Mouse (Mus musculus) heart, adult 9 months (tissue): ENCODE results near the gene Tmem151a.

Experiments used
- DNase-seq, 2 experiments: peaks; one replicate each; pipeline ENCODE4 v3.0.0; 2022; ENCODE audit warnings: low spot score in 2 of 2

Gene Tmem151a

GRCm38 (mm10) chr19:5067867-5068569 is 17.3 kb downstream of the Tmem151a start, which contains the start of gene Cd248:
Cd248 (plus strand) TSS chr19:5068078.
- DNase-seq = peak; percentile 79 to 83

GRCm38 (mm10) chr19:5067040-5067799 is 18.1 kb downstream of the Tmem151a start:
- DNase-seq = no peak

GRCm38 (mm10) chr19:5065104-5065503 is 20.2 kb downstream of the Tmem151a start:
- DNase-seq = no peak

- peak in 1 of 2 experiments; percentile 48 for DNase-seq
These were observed 22.9 kb downstream of the Tmem151a start for GRCm38 (mm10) chr19:5062446-5062845.

- no peak for DNase-seq
These were observed 23.3 kb downstream of the Tmem151a start for GRCm38 (mm10) chr19:5062041-5062440.

- peak in 1 of 2 experiments; percentile 44 for DNase-seq
These were observed 24.7 kb downstream of the Tmem151a start for GRCm38 (mm10) chr19:5060365-5061330.

- DNase-seq = peak in 1 of 2 experiments; percentile 36
These were observed 26.2 kb downstream of the Tmem151a start for GRCm38 (mm10) chr19:5058801-5059771.

- no peak for DNase-seq
These were observed 27.2 kb downstream of the Tmem151a start for GRCm38 (mm10) chr19:5057876-5058775.

- DNase-seq = no peak
These were observed 29.1 kb downstream of the Tmem151a start for GRCm38 (mm10) chr19:5056251-5056650.

GRCm38 (mm10) chr19:5053909-5054308 is 31.4 kb downstream of the Tmem151a start:
- no peak for DNase-seq

GRCm38 (mm10) chr19:5052853-5053252 is 32.5 kb downstream of the Tmem151a start:
- no peak for DNase-seq

GRCm38 (mm10) chr19:5052166-5052822 is 33.0 kb downstream of the Tmem151a start:
- DNase-seq = no peak

GRCm38 (mm10) chr19:5051515-5051914 is 33.8 kb downstream of the Tmem151a start:
- DNase-seq = no peak

GRCm38 (mm10) chr19:5051031-5051430 is 34.3 kb downstream of the Tmem151a start:
- DNase-seq = no peak

GRCm38 (mm10) chr19:5050047-5050905 is 35.1 kb downstream of the Tmem151a start, which contains the start of gene Rin1:
Rin1 (plus strand) TSS chr19:5050481.
- peak; percentile 71 for DNase-seq

- DNase-seq = no peak
These were observed 36.0 kb downstream of the Tmem151a start for GRCm38 (mm10) chr19:5049325-5049724.

GRCm38 (mm10) chr19:5048138-5049056 is 36.9 kb downstream of the Tmem151a start:
- no peak for DNase-seq
